Mouse (Mus musculus): ENCODE data around the gene Zscan2. TPM values are rescaled to one million over a fixed set of nuclear protein-coding genes. Genes with fewer than 3 reads are reported as not detected.

Gene Zscan2
- polyA plus RNA-seq, 1 experiment from 2014 or later, result 0.63 TPM

GRCm38 (mm10) chr7:80889841-80890241, 29.1 kb downstream of the Zscan2 start:
- no peak overlapping the region for H3K4me3 ChIP-seq (ENCODE audit: low read depth, low read length)
- ATAC-seq (ENCODE audit: low FRiP score, low TSS enrichment) (peak; percentile 15; the same call in 1 of the 2 replicates), DNase-seq (ENCODE audit: low spot score) (no peak)
- TF ChIP-seq EP300 (optimal IDR thresholded peaks at IDR 0.05) (no peak), CTCF (IDR thresholded peaks at IDR 0.05; ENCODE audit: low read depth) (no peak)
- peak overlapping the region; percentile 77 for H3K27ac ChIP-seq (replicated peaks)
- no peaks in the 10 kb centered on the region for H3K9me3 ChIP-seq (ENCODE audit: control insufficient read depth, low read length)
- H3K36me3 ChIP-seq (ENCODE audit: control insufficient read depth, insufficient read depth, low read length), result peaks cover 22% of the 10 kb centered on the region
- 72% methylated on average over 13 of the region's 13 CpGs for WGBS
- no peaks in the 10 kb centered on the region; the same call in 1 of the 2 replicates for H3K4me1 ChIP-seq (replicated peaks; ENCODE audit: control insufficient read depth, insufficient read depth)
- H3K9ac ChIP-seq (ENCODE audit: low read length), result no peak overlapping the region
- H3K27me3 ChIP-seq (ENCODE audit: control insufficient read depth, insufficient read depth, low read length), result no peaks in the 10 kb centered on the region
- no peak overlapping the region for H3K4me2 ChIP-seq (replicated peaks; ENCODE audit: low read depth)

- TF ChIP-seq CTCF (IDR thresholded peaks at IDR 0.05; ENCODE audit: low read depth) (no peak), EP300 (optimal IDR thresholded peaks at IDR 0.05) (no peak)
- Histone ChIP-seq H3K36me3 (ENCODE audit: control insufficient read depth, insufficient read depth, low read length) (peaks cover 25% of the 10 kb centered on the region), H3K4me2 (replicated peaks; ENCODE audit: low read depth) (no peak overlapping the region), H3K9ac (ENCODE audit: low read length) (no peak overlapping the region), H3K4me3 (ENCODE audit: low read depth, low read length) (no peak overlapping the region), H3K9me3 (ENCODE audit: control insufficient read depth, low read length) (no peaks in the 10 kb centered on the region), H3K27me3 (ENCODE audit: control insufficient read depth, insufficient read depth, low read length) (no peaks in the 10 kb centered on the region), H3K4me1 (replicated peaks; ENCODE audit: control insufficient read depth, insufficient read depth) (no peaks in the 10 kb centered on the region; the same call in 1 of the 2 replicates), H3K27ac (replicated peaks) (no peak overlapping the region)
- WGBS, result 93% methylated on average over 15 of the region's 15 CpGs
- DNase-seq (ENCODE audit: low spot score) (no peak), ATAC-seq (ENCODE audit: low FRiP score, low TSS enrichment) (no peak)
These were observed 32.5 kb downstream of the Zscan2 start for GRCm38 (mm10) chr7:80893086-80893752.

GRCm38 (mm10) chr7:80893753-80894129, 33.0 kb downstream of the Zscan2 start:
- H3K27ac ChIP-seq (replicated peaks), result no peak overlapping the region
- no peak for TF ChIP-seq EP300 (optimal IDR thresholded peaks at IDR 0.05)
- no peak for TF ChIP-seq CTCF (IDR thresholded peaks at IDR 0.05; ENCODE audit: low read depth)
- no peaks in the 10 kb centered on the region for H3K27me3 ChIP-seq (ENCODE audit: control insufficient read depth, insufficient read depth, low read length)
- no peak overlapping the region for H3K4me3 ChIP-seq (ENCODE audit: low read depth, low read length)
- WGBS, result 73% methylated on average over 6 of the region's 6 CpGs
- ATAC-seq (ENCODE audit: low FRiP score, low TSS enrichment) (no peak), DNase-seq (ENCODE audit: low spot score) (no peak)
- H3K4me2 ChIP-seq (replicated peaks; ENCODE audit: low read depth), result no peak overlapping the region
- no peaks in the 10 kb centered on the region; the same call in 1 of the 2 replicates for H3K4me1 ChIP-seq (replicated peaks; ENCODE audit: control insufficient read depth, insufficient read depth)
- no peaks in the 10 kb centered on the region for H3K9me3 ChIP-seq (ENCODE audit: control insufficient read depth, low read length)
- H3K36me3 ChIP-seq (ENCODE audit: control insufficient read depth, insufficient read depth, low read length), result peaks cover 25% of the 10 kb centered on the region
- H3K9ac ChIP-seq (ENCODE audit: low read length), result no peak overlapping the region

- ATAC-seq (ENCODE audit: low FRiP score, low TSS enrichment) (no peak), DNase-seq (ENCODE audit: low spot score) (no peak)
- WGBS, result 85% methylated on average over 7 of the region's 7 CpGs
- Histone ChIP-seq H3K4me3 (ENCODE audit: low read depth, low read length) (no peak overlapping the region), H3K4me1 (replicated peaks; ENCODE audit: control insufficient read depth, insufficient read depth) (no peaks in the 10 kb centered on the region; the same call in 1 of the 2 replicates), H3K36me3 (ENCODE audit: control insufficient read depth, insufficient read depth, low read length) (peaks cover 25% of the 10 kb centered on the region), H3K9ac (ENCODE audit: low read length) (no peak overlapping the region), H3K27ac (replicated peaks) (no peak overlapping the region), H3K27me3 (ENCODE audit: control insufficient read depth, insufficient read depth, low read length) (no peaks in the 10 kb centered on the region), H3K4me2 (replicated peaks; ENCODE audit: low read depth) (no peak overlapping the region), H3K9me3 (ENCODE audit: control insufficient read depth, low read length) (no peaks in the 10 kb centered on the region)
- no peak for TF ChIP-seq CTCF (IDR thresholded peaks at IDR 0.05; ENCODE audit: low read depth)
- no peak for TF ChIP-seq EP300 (optimal IDR thresholded peaks at IDR 0.05)
These were observed 33.5 kb downstream of the Zscan2 start for GRCm38 (mm10) chr7:80894196-80894595.

- no peak overlapping the region for H3K9ac ChIP-seq (ENCODE audit: low read length)
- TF ChIP-seq CTCF (IDR thresholded peaks at IDR 0.05; ENCODE audit: low read depth) (no peak), EP300 (optimal IDR thresholded peaks at IDR 0.05) (no peak)
- no peak overlapping the region for H3K27ac ChIP-seq (replicated peaks)
- DNase-seq (ENCODE audit: low spot score) (no peak), ATAC-seq (ENCODE audit: low FRiP score, low TSS enrichment) (no peak)
- H3K9me3 ChIP-seq (ENCODE audit: control insufficient read depth, low read length), result no peaks in the 10 kb centered on the region
- H3K36me3 ChIP-seq (ENCODE audit: control insufficient read depth, insufficient read depth, low read length), result peaks cover 25% of the 10 kb centered on the region
- H3K27me3 ChIP-seq (ENCODE audit: control insufficient read depth, insufficient read depth, low read length), result no peaks in the 10 kb centered on the region
- H3K4me1 ChIP-seq (replicated peaks; ENCODE audit: control insufficient read depth, insufficient read depth), result no peaks in the 10 kb centered on the region
- H3K4me3 ChIP-seq (ENCODE audit: low read depth, low read length), result no peak overlapping the region
- 92% methylated on average over 14 of the region's 14 CpGs for WGBS
- no peak overlapping the region for H3K4me2 ChIP-seq (replicated peaks; ENCODE audit: low read depth)
These were observed 34.2 kb downstream of the Zscan2 start for GRCm38 (mm10) chr7:80894815-80895519.

GRCm38 (mm10) chr7:80897134-80897533, 36.4 kb downstream of the Zscan2 start:
- Histone ChIP-seq H3K27ac (replicated peaks) (no peak overlapping the region), H3K4me2 (replicated peaks; ENCODE audit: low read depth) (no peak overlapping the region), H3K9me3 (ENCODE audit: control insufficient read depth, low read length) (no peaks in the 10 kb centered on the region), H3K27me3 (ENCODE audit: control insufficient read depth, insufficient read depth, low read length) (no peaks in the 10 kb centered on the region), H3K4me1 (replicated peaks; ENCODE audit: control insufficient read depth, insufficient read depth) (0 out of 2 replicates have a peak, but pooled peaks cover 3% of the 10 kb centered on the region), H3K9ac (ENCODE audit: low read length) (no peak overlapping the region), H3K4me3 (ENCODE audit: low read depth, low read length) (no peak overlapping the region), H3K36me3 (ENCODE audit: control insufficient read depth, insufficient read depth, low read length) (peaks cover 20% of the 10 kb centered on the region)
- no peak for ATAC-seq (ENCODE audit: low FRiP score, low TSS enrichment)
- no peak for TF ChIP-seq EP300 (optimal IDR thresholded peaks at IDR 0.05)
- DNase-seq (ENCODE audit: low spot score), result no peak
- WGBS, result 92% methylated on average over 7 of the region's 7 CpGs
